Mouse (Mus musculus) C2C12 (cell line): Measurements from ENCODE around the gene Larp7.

ENCODE experiments used
- CTCF ChIP-seq: IDR thresholded peaks from one replicate; pipeline ENCODE4 v1.5.1; 2011; ENCODE audit not compliant: control insufficient read depth, insufficient read depth, insufficient read length
- USF1 ChIP-seq: IDR thresholded peaks from one replicate; pipeline ENCODE4 v1.6.1; 2011; ENCODE audit warnings: low read depth, mild to moderate bottlenecking, control low read depth, moderate library complexity

DNA sequence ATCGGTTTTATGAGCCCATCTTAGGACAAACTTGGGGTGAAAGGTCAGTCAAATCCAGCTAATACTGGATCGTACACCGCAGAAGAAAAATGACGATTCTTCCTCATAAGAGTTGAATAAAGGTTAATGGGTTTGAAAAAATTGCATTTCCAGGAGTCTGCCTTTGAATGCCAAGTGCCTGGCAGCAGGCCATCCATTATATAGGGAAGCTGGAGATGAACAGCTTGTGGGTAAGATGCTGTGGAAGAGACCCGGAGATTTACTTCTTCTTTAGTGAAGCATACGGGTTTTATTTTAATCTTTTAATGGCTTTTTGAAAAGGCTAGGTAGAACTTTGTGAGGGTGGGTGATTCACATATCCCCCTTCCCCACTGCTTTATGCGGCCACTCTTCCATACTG is 65.8 kb downstream of the Larp7 start:
- no peak for TF ChIP-seq USF1
- TF ChIP-seq CTCF, result no peak
